Mouse (Mus musculus) kidney, postnatal 25 days (tissue): ENCODE measurements at regions not wholly inside any gene's neighbourhood (a gene's known extent, or its start where the extent isn't known, plus 50 kb on each side); places are given as distances from the start of the nearest gene placed in this dataset.
A peak's percentile ranks its signal among the peaks of the same experiment; 100 is the strongest.

ENCODE experiments used
- DNase-seq, 2 experiments: peaks; one replicate each; pipeline ENCODE4 v3.0.0; 2021; ENCODE audit warnings: mixed read lengths in 2 of 2

GRCm38 (mm10) chr15:7459992-7460820, 62.0 kb upstream of the Egflam start:
- peak; percentile 63 to 67 for DNase-seq

GRCm38 (mm10) chr15:7462549-7462948, 64.4 kb upstream of the Egflam start:
- DNase-seq = no peak

GRCm38 (mm10) chr15:7463444-7464350, 65.5 kb upstream of the Egflam start:
- DNase-seq = no peak

GRCm38 (mm10) chr15:7480211-7480610, 82.0 kb upstream of the Egflam start:
- no peak for DNase-seq

- DNase-seq = no peak
Observed at GRCm38 (mm10) chr15:7480792-7481210, 82.6 kb upstream of the Egflam start.

- no peak for DNase-seq
Observed at GRCm38 (mm10) chr15:7483686-7484085, 85.5 kb upstream of the Egflam start.

- DNase-seq = no peak
Observed at GRCm38 (mm10) chr15:7491091-7491490, 92.9 kb upstream of the Egflam start.

GRCm38 (mm10) chr15:7493126-7493669, 95.0 kb upstream of the Egflam start:
- DNase-seq = no peak

GRCm38 (mm10) chr15:7497852-7498251, 99.7 kb upstream of the Egflam start:
- no peak for DNase-seq

- DNase-seq = no peak
Observed at GRCm38 (mm10) chr15:7508535-7508934, 110.3 kb upstream of the Egflam start.

- DNase-seq = no peak
Observed at GRCm38 (mm10) chr15:7514743-7515273, 116.6 kb upstream of the Egflam start.

- no peak for DNase-seq
Observed at GRCm38 (mm10) chr15:7521611-7522010, 123.4 kb upstream of the Egflam start.

GRCm38 (mm10) chr15:7522902-7523786, 124.9 kb upstream of the Egflam start:
- no peak for DNase-seq

- DNase-seq = peak in 1 of 2 experiments; percentile 4
Observed at GRCm38 (mm10) chr15:7530959-7531588, 132.9 kb upstream of the Egflam start.

- DNase-seq = no peak
Observed at GRCm38 (mm10) chr15:7537858-7538257, 139.7 kb upstream of the Egflam start.

- no peak for DNase-seq
Observed at GRCm38 (mm10) chr15:7553190-7553895, 155.1 kb upstream of the Egflam start.

- DNase-seq = no peak
Observed at GRCm38 (mm10) chr15:7554433-7554832, 156.2 kb upstream of the Egflam start.

GRCm38 (mm10) chr15:7563279-7563678, 165.1 kb upstream of the Egflam start:
- no peak for DNase-seq

- peak in 1 of 2 experiments; percentile 31 for DNase-seq
Observed at GRCm38 (mm10) chr15:7563726-7564125, 165.5 kb upstream of the Egflam start.

- no peak for DNase-seq
Observed at GRCm38 (mm10) chr15:7572221-7572620, 174.0 kb upstream of the Egflam start.

- DNase-seq = no peak
Observed at GRCm38 (mm10) chr15:7574264-7574663, 176.1 kb upstream of the Egflam start.
